Mouse (Mus musculus): ENCODE measurements around the gene 2610528J11Rik. TPM values are rescaled to one million over a fixed set of nuclear protein-coding genes. Genes with fewer than 3 reads are reported as not detected.
A peak's percentile ranks its signal among the peaks of the same experiment; 100 is the strongest.
"Not testable (repeated sequence)": the region's sequence is repeated elsewhere in the genome, so short reads cannot be mapped to it uniquely, and the experiment has no call there.

The 2610528J11Rik gene
- polyA plus RNA-seq, 1 experiment, result 1.7 TPM

DNA sequence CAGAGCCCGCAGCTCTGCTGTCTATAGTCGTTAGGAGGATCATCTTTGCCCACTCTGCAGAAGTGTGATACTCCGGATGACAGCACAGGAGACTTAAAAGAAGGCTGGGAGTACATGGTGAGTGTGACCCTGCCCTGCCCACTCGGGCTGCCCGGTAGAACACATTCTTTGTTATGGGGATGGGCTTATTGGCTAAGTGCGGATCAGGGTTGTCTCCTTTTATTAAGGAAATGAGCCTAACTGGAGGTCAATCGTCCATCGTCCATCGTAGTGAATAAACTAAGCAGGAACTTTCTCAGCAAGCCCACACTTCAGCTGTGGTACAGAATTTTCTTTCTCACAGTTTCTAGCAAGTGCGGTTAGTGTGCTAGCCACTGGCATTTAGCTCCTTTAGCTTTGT is 13.1 kb downstream of the 2610528J11Rik start:
- H3K27me3 ChIP-seq (ENCODE audit: control insufficient read depth, insufficient read depth, low read length), result no peaks in the 10 kb centered on the region
- TF ChIP-seq POLR2A (IDR thresholded peaks at IDR 0.05; ENCODE audit: low read depth, low read length) (no peak), CTCF (IDR thresholded peaks at IDR 0.05; ENCODE audit: extremely low read depth, insufficient read depth, insufficient read length, insufficient replicate concordance) (no peak)
- H3K27ac ChIP-seq (ENCODE audit: insufficient read depth, low read length), result no peak overlapping the region

DNA sequence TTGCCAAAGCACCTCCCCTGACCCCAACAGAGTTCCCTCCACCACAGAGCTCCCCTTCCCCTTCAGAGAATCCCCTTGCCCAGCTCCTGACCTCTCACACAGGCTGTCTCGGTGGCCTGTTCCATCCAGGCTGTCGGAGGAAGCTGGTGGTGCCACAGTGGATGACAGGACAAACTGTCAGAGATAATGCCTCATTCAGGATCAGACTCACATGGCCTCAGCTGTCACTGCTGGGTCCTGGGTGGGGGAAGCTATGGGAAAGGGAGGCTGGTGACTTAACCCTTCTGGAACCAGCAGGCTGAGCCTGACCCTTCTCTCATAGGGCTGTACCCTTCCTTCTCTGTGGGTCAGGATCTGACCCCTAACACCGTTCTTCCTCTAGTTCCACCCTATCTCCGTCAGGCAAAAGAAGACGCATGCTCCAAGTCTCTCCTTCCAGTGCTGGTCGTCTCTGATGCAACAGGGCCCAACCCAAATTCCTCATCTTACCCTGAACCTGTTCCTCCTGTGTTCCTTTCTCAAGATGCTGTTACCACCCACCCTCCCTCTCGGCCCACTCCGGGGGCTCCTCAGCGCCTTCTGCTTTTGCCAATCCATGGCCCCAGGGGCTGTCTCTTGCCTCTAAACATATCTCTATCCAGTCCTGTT is 15.8 kb downstream of the 2610528J11Rik start:
- H3K27ac ChIP-seq (ENCODE audit: insufficient read depth, low read length), result no peak overlapping the region
- WGBS, result 77% methylated on average over 9 of the region's 9 CpGs
- no peak for DNase-seq (ENCODE audit: low read depth in 1 of 2, low spot score in 2 of 2)
- no peaks in the 10 kb centered on the region for H3K36me3 ChIP-seq (ENCODE audit: control insufficient read depth, insufficient read depth, low read length)
- no peak for TF ChIP-seq POLR2A (IDR thresholded peaks at IDR 0.05; ENCODE audit: low read depth, low read length)
- no peak for TF ChIP-seq CTCF (IDR thresholded peaks at IDR 0.05; ENCODE audit: extremely low read depth, insufficient read depth, insufficient read length, insufficient replicate concordance)
- no peaks in the 10 kb centered on the region for H3K27me3 ChIP-seq (ENCODE audit: control insufficient read depth, insufficient read depth, low read length)
- no peaks in the 10 kb centered on the region; the same call in 1 of the 2 replicates for H3K4me1 ChIP-seq (ENCODE audit: control insufficient read depth, insufficient read depth, insufficient read length)
- H3K4me3 ChIP-seq (ENCODE audit: extremely low read depth, insufficient read depth, insufficient read length), result no peak overlapping the region

More for the DNA sequence above, 13.1 kb downstream of the 2610528J11Rik start:
- no peak overlapping the region for H3K4me3 ChIP-seq (ENCODE audit: extremely low read depth, insufficient read depth, insufficient read length)
- no peak for DNase-seq (ENCODE audit: low read depth in 1 of 2, low spot score in 2 of 2)
- 73% methylated on average over 10 of the region's 10 CpGs for WGBS
- H3K4me1 ChIP-seq (ENCODE audit: control insufficient read depth, insufficient read depth, insufficient read length), result no peaks in the 10 kb centered on the region; the same call in 1 of the 2 replicates
- no peaks in the 10 kb centered on the region for H3K36me3 ChIP-seq (ENCODE audit: control insufficient read depth, insufficient read depth, low read length)

DNA sequence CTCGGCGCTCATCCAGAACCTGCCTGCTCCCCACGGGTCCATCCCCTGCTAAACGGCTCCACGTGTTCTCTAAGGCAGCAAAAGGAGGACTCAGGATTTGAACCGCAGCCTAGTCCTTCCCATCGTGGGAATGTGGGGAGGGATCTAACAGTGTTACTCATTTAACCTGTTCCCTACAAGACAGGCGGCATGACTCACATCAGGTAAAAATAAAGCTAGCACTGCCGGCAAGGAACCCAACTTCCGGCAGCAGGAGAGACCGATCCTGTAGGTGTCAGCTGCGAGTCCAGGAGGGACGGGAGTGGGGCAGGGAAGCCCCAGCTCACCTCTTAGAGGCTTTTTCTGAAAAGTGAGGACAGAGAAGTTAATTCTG is 16.3 kb downstream of the 2610528J11Rik start:
- 18% methylated on average over 13 of the region's 13 CpGs for WGBS
- Histone ChIP-seq H3K36me3 (ENCODE audit: control insufficient read depth, insufficient read depth, low read length) (no peaks in the 10 kb centered on the region), H3K27me3 (ENCODE audit: control insufficient read depth, insufficient read depth, low read length) (no peaks in the 10 kb centered on the region), H3K4me1 (ENCODE audit: control insufficient read depth, insufficient read depth, insufficient read length) (no peaks in the 10 kb centered on the region; the same call in 1 of the 2 replicates), H3K4me3 (ENCODE audit: extremely low read depth, insufficient read depth, insufficient read length) (no peak overlapping the region; the same call in 1 of the 2 replicates), H3K27ac (ENCODE audit: insufficient read depth, low read length) (no peak overlapping the region)
- DNase-seq (ENCODE audit: low read depth in 1 of 2, low spot score in 2 of 2), result no peak
- TF ChIP-seq CTCF (IDR thresholded peaks at IDR 0.05; ENCODE audit: extremely low read depth, insufficient read depth, insufficient read length, insufficient replicate concordance) (no peak), POLR2A (IDR thresholded peaks at IDR 0.05; ENCODE audit: low read depth, low read length) (no peak)

DNA sequence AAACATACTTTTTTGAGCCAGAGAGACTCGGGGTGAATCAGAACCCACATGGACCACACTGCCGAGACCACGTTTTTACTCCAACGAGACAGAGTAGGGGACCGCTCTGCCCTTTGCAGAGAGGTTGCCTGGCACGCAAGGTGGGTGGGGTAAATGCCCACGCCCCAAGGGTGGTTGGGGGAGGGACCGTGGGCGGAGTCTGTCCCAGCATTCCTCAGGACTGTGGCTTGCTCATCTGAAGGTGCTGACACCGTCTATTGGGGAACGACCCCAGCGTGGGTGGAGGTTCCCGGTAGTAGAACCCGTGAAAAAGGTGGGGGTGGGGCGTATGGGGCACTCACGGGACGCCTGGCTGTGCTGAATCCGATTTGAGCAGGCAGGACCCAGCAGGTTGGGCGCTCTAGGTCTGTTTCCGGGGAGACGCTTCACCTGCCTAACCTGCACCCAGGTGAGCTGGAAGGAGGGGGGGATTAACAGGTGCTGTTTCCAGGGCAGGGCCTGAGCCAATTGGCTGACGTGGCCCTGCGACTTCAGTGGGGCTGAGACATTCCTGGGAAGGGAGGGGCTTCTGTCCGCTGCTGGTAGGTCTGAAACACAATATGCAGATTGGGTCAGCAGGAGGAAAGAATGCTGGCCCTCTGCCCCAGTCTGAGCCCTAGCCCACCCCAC is 16.9 kb downstream of the 2610528J11Rik start, which contains the start of gene Tmem125:
TSS of gene Tmem125 (minus strand) at position 453 of the 669 bp plus-strand sequence.
- Histone ChIP-seq H3K4me3 (ENCODE audit: extremely low read depth, insufficient read depth, insufficient read length) (peak within 1 kb of the TSS; percentile 12; the same call in 1 of the 2 replicates), H3K36me3 (ENCODE audit: control insufficient read depth, insufficient read depth, low read length) (no peaks in the 10 kb centered on the region), H3K4me1 (ENCODE audit: control insufficient read depth, insufficient read depth, insufficient read length) (no peaks in the 10 kb centered on the region; the same call in 1 of the 2 replicates), H3K27me3 (ENCODE audit: control insufficient read depth, insufficient read depth, low read length) (no peaks in the 10 kb centered on the region), H3K27ac (ENCODE audit: insufficient read depth, low read length) (no peak within 1 kb of the TSS)
- TF ChIP-seq POLR2A (IDR thresholded peaks at IDR 0.05; ENCODE audit: low read depth, low read length) (no peak), CTCF (IDR thresholded peaks at IDR 0.05; ENCODE audit: extremely low read depth, insufficient read depth, insufficient read length, insufficient replicate concordance) (no peak)
- DNase-seq (ENCODE audit: low read depth in 1 of 2, low spot score in 2 of 2), result no peak
- WGBS, result 11% methylated on average over 24 of the region's 24 CpGs

DNA sequence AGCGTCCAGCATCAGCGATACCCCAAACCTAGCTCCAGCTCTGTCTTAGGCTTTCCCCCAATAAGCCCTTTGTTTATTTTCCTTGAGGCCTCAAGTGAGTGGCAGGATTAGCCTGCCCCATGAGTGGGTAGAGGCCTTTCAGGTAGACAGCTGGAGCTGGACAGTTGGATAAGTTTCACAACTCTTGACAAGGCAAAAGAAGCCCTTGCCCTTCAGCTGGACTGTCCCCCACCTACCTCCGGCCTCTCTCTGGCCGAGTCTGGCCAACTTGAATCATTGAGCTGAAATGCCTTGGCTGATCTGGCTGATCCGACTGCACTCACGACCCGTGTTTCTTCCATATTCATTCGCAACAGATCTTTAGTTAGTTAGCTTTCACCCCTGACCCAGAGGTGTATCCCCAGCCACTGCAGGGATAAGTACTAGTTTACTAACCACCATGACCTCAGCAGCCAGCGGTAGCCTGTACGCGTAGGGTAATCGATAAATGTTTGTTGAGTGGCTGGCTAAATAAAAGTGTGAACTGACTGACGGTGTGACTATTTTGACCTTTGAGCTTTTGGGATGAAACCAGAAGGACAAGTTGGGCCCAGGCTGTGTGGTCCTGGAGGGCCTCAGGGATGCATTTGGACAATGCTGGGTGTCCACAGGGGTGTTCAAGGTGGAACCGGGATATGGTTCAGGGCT is 17.8 kb downstream of the 2610528J11Rik start:
- Histone ChIP-seq H3K27me3 (ENCODE audit: control insufficient read depth, insufficient read depth, low read length) (no peaks in the 10 kb centered on the region), H3K4me1 (ENCODE audit: control insufficient read depth, insufficient read depth, insufficient read length) (no peaks in the 10 kb centered on the region; the same call in 1 of the 2 replicates), H3K27ac (ENCODE audit: insufficient read depth, low read length) (no peak overlapping the region), H3K4me3 (ENCODE audit: extremely low read depth, insufficient read depth, insufficient read length) (no peak overlapping the region), H3K36me3 (ENCODE audit: control insufficient read depth, insufficient read depth, low read length) (no peaks in the 10 kb centered on the region)
- no peak for DNase-seq (ENCODE audit: low read depth in 1 of 2, low spot score in 2 of 2)
- 95% methylated on average over 14 of the region's 14 CpGs for WGBS
- TF ChIP-seq POLR2A (IDR thresholded peaks at IDR 0.05; ENCODE audit: low read depth, low read length) (no peak), CTCF (IDR thresholded peaks at IDR 0.05; ENCODE audit: extremely low read depth, insufficient read depth, insufficient read length, insufficient replicate concordance) (no peak)

DNA sequence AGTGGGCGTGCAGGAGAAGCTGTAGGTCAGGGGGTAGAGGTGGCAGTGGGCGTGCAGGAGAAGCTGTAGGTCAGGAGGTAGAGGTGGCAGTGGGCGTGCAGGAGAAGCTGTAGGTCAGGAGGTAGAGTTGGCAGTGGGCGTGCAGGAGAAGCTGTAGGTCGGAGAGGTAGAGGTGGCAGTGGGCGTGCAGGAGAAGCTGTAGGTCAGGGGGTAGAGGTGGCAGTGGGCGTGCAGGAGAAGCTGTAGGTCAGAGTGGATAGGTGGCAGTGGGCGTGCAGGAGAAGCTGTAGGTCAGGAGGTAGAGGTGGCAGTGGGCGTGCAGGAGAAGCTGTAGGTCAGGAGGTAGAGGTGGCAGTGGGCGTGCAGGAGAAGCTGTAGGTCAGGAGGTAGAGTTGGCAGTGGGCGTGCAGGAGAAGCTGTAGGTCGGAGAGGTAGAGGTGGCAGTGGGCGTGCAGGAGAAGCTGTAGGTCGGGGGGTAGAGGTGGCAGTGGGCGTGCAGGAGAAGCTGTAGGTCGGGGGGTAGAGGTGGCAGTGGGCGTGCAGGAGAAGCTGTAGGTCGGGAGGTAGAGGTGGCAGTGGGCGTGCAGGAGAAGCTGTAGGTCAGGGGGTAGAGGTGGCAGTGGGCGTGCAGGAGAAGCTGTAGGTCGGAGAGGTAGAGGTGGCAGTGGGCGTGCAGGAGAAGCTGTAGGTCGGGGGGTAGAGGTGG is 20.8 kb downstream of the 2610528J11Rik start:
- not testable (repeated sequence) for H3K4me1 ChIP-seq (ENCODE audit: control insufficient read depth, insufficient read depth, insufficient read length); H3K27ac ChIP-seq (ENCODE audit: insufficient read depth, low read length); H3K27me3 ChIP-seq (ENCODE audit: control insufficient read depth, insufficient read depth, low read length); H3K36me3 ChIP-seq (ENCODE audit: control insufficient read depth, insufficient read depth, low read length); H3K4me3 ChIP-seq (ENCODE audit: extremely low read depth, insufficient read depth, insufficient read length)
- WGBS, result 87% methylated on average over 23 of the region's 23 CpGs
- DNase-seq (ENCODE audit: low read depth in 1 of 2, low spot score in 2 of 2), result peak in 1 of 2 experiments; percentile 67

DNA sequence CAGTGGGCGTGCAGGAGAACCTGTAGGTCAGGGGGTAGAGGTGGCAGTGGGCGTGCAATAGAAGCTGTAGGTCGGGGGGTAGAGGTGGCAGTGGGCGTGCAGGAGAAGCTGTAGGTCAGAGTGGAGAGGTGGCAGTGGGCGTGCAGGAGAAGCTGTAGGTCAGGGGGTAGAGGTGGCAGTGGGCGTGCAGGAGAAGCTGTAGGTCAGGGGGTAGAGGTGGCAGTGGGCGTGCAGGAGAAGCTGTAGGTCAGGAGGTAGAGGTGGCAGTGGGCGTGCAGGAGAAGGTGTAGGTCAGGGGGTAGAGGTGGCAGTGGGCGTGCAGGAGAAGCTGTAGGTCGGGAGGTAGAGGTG is 21.3 kb downstream of the 2610528J11Rik start:
- WGBS, result 85% methylated on average over 10 of the region's 10 CpGs
- not testable (repeated sequence) for H3K36me3 ChIP-seq (ENCODE audit: control insufficient read depth, insufficient read depth, low read length); H3K4me3 ChIP-seq (ENCODE audit: extremely low read depth, insufficient read depth, insufficient read length); H3K27ac ChIP-seq (ENCODE audit: insufficient read depth, low read length); H3K4me1 ChIP-seq (ENCODE audit: control insufficient read depth, insufficient read depth, insufficient read length); H3K27me3 ChIP-seq (ENCODE audit: control insufficient read depth, insufficient read depth, low read length)
- peak; percentile 30 to 63 for DNase-seq (ENCODE audit: low read depth in 1 of 2, low spot score in 2 of 2)
